Mouse (Mus musculus) central nervous system, embryonic 14 days (tissue): ENCODE measurements around the gene Olfr1387. TPM values are rescaled to one million over a fixed set of nuclear protein-coding genes. Genes with fewer than 3 reads are reported as not detected.

Source experiments
- polyA plus RNA-seq: library from polyadenylated mRNA; depleted of rRNA; stranded (reverse); fragments of >200 nt; gene quantifications from 2 replicates; pipeline ENCODE4 v1.2.3, GENCODE M21; 2012; rRNA removed

Gene Olfr1387
- polyA plus RNA-seq: not detected in 2 replicates

GRCm38 (mm10) chr11:49455043-49455442 lies at the start of gene Olfr1387:
Olfr1387 (plus strand) TSS chr11:49455343.

DNA sequence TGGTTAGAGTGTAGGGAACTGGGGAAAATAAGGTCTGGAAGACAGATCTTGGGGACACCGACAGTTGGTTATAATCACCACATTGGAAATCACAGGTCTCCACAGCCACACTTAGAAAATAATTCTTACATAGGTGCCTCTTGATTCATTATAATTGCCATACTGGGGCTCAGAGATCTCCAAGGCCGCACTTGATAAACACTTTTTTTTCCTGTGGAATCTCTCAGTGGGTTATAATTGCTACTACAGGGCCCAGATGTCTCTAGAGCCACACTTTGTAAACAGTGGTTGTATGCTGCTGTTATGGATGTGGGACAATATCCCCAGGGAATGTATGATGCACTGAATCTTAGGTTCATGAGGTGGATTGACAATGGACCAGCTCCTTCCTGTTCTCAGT lies 32.4 kb upstream of the Olfr1387 start, which contains the start of gene Olfr1389:
Olfr1389 (plus strand) TSS at position 301 of the 400 bp plus-strand sequence.

GRCm38 (mm10) chr11:49436411-49436810 lies 18.7 kb upstream of the Olfr1387 start, which contains the start of gene Olfr1388:
Olfr1388 (plus strand) TSS chr11:49436624.

DNA sequence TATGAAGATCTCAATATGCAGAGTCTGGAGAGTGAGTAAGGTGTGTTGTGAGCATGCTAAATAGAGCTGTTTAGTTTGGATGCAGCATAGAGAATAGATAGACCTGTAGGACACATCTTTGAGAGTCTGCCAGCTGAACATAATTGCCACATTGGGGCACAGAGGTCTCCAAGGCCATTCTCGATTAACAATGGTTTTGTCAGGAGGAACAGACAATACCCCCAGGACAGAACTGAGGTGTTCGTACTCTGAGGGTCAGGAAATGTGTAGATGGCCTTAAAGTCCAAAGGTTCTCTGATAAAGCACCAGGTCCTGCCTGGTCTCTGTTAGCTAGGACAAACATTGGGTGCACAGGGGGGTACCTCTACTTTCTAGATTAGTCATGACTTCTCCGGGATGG lies 9.6 kb downstream of the Olfr1387 start, which contains the start of gene Olfr1386:
Olfr1386 (plus strand) TSS at position 301 of the 400 bp plus-strand sequence.

GRCm38 (mm10) chr11:49488770-49489169 lies 33.6 kb downstream of the Olfr1387 start, which contains the start of gene Olfr1385:
Olfr1385 (plus strand) TSS chr11:49489070.

Other genes starting within 250 kb of the Olfr1387 start
- gene Mgat1, start 211.2 kb upstream of the Olfr1387 start, polyA plus RNA-seq: 55.9 and 61.6 TPM in 2 replicates
- gene Olfr1393, start 177.0 kb upstream of the Olfr1387 start, polyA plus RNA-seq: 0.20 and 0.21 TPM in 2 replicates
- 0.18 and 0.40 TPM in 2 replicates for gene Olfr1392, start 170.1 kb upstream of the Olfr1387 start, polyA plus RNA-seq
- gene Olfr10, start 150.6 kb upstream of the Olfr1387 start, polyA plus RNA-seq: 0.01 TPM in 1 of 2 replicates, not detected in the other
- not detected in 2 replicates for gene Olfr1391, start 132.6 kb upstream of the Olfr1387 start, polyA plus RNA-seq
- gene Olfr1390, start 120.2 kb upstream of the Olfr1387 start, polyA plus RNA-seq: not detected in 2 replicates
- not detected in 2 replicates for gene Olfr1389, start 32.3 kb upstream of the Olfr1387 start, polyA plus RNA-seq
- gene Olfr1388, start 18.7 kb upstream of the Olfr1387 start, polyA plus RNA-seq: 0.13 and 0.16 TPM in 2 replicates
- gene Olfr1386, start 9.7 kb downstream of the Olfr1387 start, polyA plus RNA-seq: not detected in 2 replicates
- gene Olfr1385, start 33.7 kb downstream of the Olfr1387 start, polyA plus RNA-seq: not detected in 2 replicates
- not detected in 2 replicates for gene Olfr1384, start 51.4 kb downstream of the Olfr1387 start, polyA plus RNA-seq
- gene Olfr1383, start 64.3 kb downstream of the Olfr1387 start, polyA plus RNA-seq: not detected in 2 replicates
- gene Olfr1382, start 72.9 kb downstream of the Olfr1387 start, polyA plus RNA-seq: not detected in 2 replicates
- gene Olfr1381, start 88.1 kb downstream of the Olfr1387 start, polyA plus RNA-seq: not detected in 2 replicates
- gene Olfr1380, start 101.5 kb downstream of the Olfr1387 start, polyA plus RNA-seq: not detected in 2 replicates
- gene Flt4, start 153.9 kb downstream of the Olfr1387 start, polyA plus RNA-seq: 2.2 and 3.3 TPM in 2 replicates
- 0.14 and 0.19 TPM in 2 replicates for gene Scgb3a1, start 208.3 kb downstream of the Olfr1387 start, polyA plus RNA-seq